Mouse (Mus musculus): ENCODE measurements around the gene Rrp7a.

- TF ChIP-seq ZC3H11A (IDR thresholded peaks at IDR 0.05; ENCODE audit: borderline replicate concordance, low read depth, low read length) (no peak), HCFC1 (IDR thresholded peaks at IDR 0.05; ENCODE audit: borderline replicate concordance, insufficient read depth, low read length) (no peak)
These were observed 7.5 kb downstream of the Rrp7a start for GRCm38 (mm10) chr15:83115071-83115470.

Data from ES-E14 (cell line).